Mouse (Mus musculus): Measurements from ENCODE around the gene Naa10.

DNA sequence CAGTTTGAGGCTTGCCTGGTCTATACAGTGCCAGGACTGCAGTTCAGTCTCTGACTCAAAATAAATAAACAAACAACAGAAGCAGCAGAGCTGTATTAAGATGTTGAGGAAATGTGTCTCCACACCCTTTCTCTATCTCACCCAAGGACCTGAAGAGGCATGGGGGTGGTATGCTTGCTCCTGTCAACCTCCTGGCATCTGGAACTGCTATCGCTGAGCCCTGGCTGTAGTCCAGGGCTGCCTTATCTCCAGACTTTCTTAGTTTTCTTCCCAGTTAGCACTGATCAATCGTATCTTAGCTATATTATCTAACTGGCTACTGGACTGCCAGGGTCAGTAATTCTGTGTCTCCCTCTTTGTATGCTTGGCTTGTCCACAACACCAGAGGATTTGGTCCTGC lies 20.1 kb upstream of the Naa10 start:
- no peak for TF ChIP-seq CTCF (IDR thresholded peaks at IDR 0.05; ENCODE audit: control insufficient read depth, insufficient read depth, low read length)
- TF ChIP-seq POLR2A (IDR thresholded peaks at IDR 0.05; ENCODE audit: borderline replicate concordance, control insufficient read depth, low read depth, low read length): no peak

Data from bone marrow, adult 2 months (tissue).